Mouse (Mus musculus): ENCODE results near the gene Gm5244. TPM values are rescaled to one million over a fixed set of nuclear protein-coding genes. Genes with fewer than 3 reads are reported as not detected.

The Gm5244 gene
- 12.2 and 13.8 TPM in 2 replicates for polyA plus RNA-seq (2011; ENCODE audit: insufficient read depth, insufficient read length, low read depth, missing spikeins)

- TF ChIP-seq CTCF (IDR thresholded peaks at IDR 0.05; ENCODE audit: low read depth, low read length) (no peak), POLR2A (IDR thresholded peaks at IDR 0.05; ENCODE audit: insufficient read depth, low read length) (no peak), EP300 (IDR thresholded peaks at IDR 0.05; ENCODE audit: insufficient read depth, low read depth, low read length) (no peak)
- H3K9ac ChIP-seq (ENCODE audit: low read depth, poor library complexity, severe bottlenecking) = no peak within 1 kb of the TSS
- no peak within 1 kb of the TSS for H3K27ac ChIP-seq (ENCODE audit: insufficient read depth, low read length)
- H3K9me3 ChIP-seq (replicated peaks; ENCODE audit: control insufficient read depth, insufficient read depth, low read length, poor library complexity, severe bottlenecking) = no peaks in the 10 kb centered on the region
- H3K4me3 ChIP-seq (ENCODE audit: low read depth, low read length) = no peak within 1 kb of the TSS
- H3K27me3 ChIP-seq (ENCODE audit: control insufficient read depth, insufficient read depth, low read length, poor library complexity, severe bottlenecking) = no peaks in the 10 kb centered on the region
- H3K4me1 ChIP-seq (ENCODE audit: control insufficient read depth, insufficient read depth, low read length) = no peaks in the 10 kb centered on the region
- no peaks in the 10 kb centered on the region for H3K36me3 ChIP-seq (ENCODE audit: control insufficient read depth, insufficient read depth, low read length, poor library complexity, severe bottlenecking)
Measured at GRCm38 (mm10) chr19:12846382-12846781, at the start of gene Gm5244. Gm5244 (plus strand) TSS chr19:12846682.

GRCm38 (mm10) chr19:12797071-12797470, 49.4 kb upstream of the Gm5244 start:
- H3K4me1 ChIP-seq (ENCODE audit: control insufficient read depth, insufficient read depth, low read length) = no peaks in the 10 kb centered on the region
- H3K36me3 ChIP-seq (ENCODE audit: control insufficient read depth, insufficient read depth, low read length, poor library complexity, severe bottlenecking) = no peaks in the 10 kb centered on the region
- peak overlapping the region; percentile 87 for H3K9ac ChIP-seq (ENCODE audit: low read depth, poor library complexity, severe bottlenecking)
- peak overlapping the region; percentile 98; the same call in 1 of the 2 replicates for H3K4me3 ChIP-seq (ENCODE audit: low read depth, low read length)
- peak overlapping the region; percentile 94 for H3K27ac ChIP-seq (ENCODE audit: insufficient read depth, low read length)
- TF ChIP-seq POLR2A (IDR thresholded peaks at IDR 0.05; ENCODE audit: insufficient read depth, low read length) (no peak), EP300 (IDR thresholded peaks at IDR 0.05; ENCODE audit: insufficient read depth, low read depth, low read length) (no peak), CTCF (IDR thresholded peaks at IDR 0.05; ENCODE audit: low read depth, low read length) (no peak)
- H3K9me3 ChIP-seq (replicated peaks; ENCODE audit: control insufficient read depth, insufficient read depth, low read length, poor library complexity, severe bottlenecking) = no peaks in the 10 kb centered on the region
- no peaks in the 10 kb centered on the region for H3K27me3 ChIP-seq (ENCODE audit: control insufficient read depth, insufficient read depth, low read length, poor library complexity, severe bottlenecking)

DNA sequence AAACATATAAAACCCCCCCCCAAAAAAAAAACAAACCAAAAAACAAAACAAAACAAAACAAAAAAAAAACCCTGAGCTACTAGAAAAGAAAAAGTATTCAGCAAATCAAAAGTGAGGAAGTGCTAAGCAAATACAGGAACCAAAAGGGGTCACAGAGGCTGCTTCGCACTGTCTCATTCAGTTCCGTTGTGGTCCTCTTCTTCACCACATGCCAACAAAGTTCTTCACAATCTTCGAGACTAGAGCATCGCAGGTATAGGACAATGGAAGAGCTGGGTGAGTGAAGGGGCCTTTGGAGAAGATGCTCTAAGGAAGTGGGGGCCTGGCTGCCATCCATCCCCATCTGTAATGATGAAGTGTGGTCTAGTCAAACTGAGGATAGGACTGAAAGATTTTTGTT, 48.1 kb upstream of the Gm5244 start:
- Histone ChIP-seq H3K36me3 (ENCODE audit: control insufficient read depth, insufficient read depth, low read length, poor library complexity, severe bottlenecking) (no peaks in the 10 kb centered on the region), H3K4me1 (ENCODE audit: control insufficient read depth, insufficient read depth, low read length) (no peaks in the 10 kb centered on the region), H3K9me3 (replicated peaks; ENCODE audit: control insufficient read depth, insufficient read depth, low read length, poor library complexity, severe bottlenecking) (no peaks in the 10 kb centered on the region), H3K27me3 (ENCODE audit: control insufficient read depth, insufficient read depth, low read length, poor library complexity, severe bottlenecking) (no peaks in the 10 kb centered on the region), H3K27ac (ENCODE audit: insufficient read depth, low read length) (no peak overlapping the region), H3K4me3 (ENCODE audit: low read depth, low read length) (no peak overlapping the region), H3K9ac (ENCODE audit: low read depth, poor library complexity, severe bottlenecking) (no peak overlapping the region)
- TF ChIP-seq POLR2A (IDR thresholded peaks at IDR 0.05; ENCODE audit: insufficient read depth, low read length) (no peak), CTCF (IDR thresholded peaks at IDR 0.05; ENCODE audit: low read depth, low read length) (no peak), EP300 (IDR thresholded peaks at IDR 0.05; ENCODE audit: insufficient read depth, low read depth, low read length) (no peak)

- Histone ChIP-seq H3K36me3 (ENCODE audit: control insufficient read depth, insufficient read depth, low read length, poor library complexity, severe bottlenecking) (no peaks in the 10 kb centered on the region), H3K27me3 (ENCODE audit: control insufficient read depth, insufficient read depth, low read length, poor library complexity, severe bottlenecking) (no peaks in the 10 kb centered on the region), H3K4me1 (ENCODE audit: control insufficient read depth, insufficient read depth, low read length) (no peaks in the 10 kb centered on the region), H3K9me3 (replicated peaks; ENCODE audit: control insufficient read depth, insufficient read depth, low read length, poor library complexity, severe bottlenecking) (no peaks in the 10 kb centered on the region), H3K4me3 (ENCODE audit: low read depth, low read length) (no peak overlapping the region), H3K9ac (ENCODE audit: low read depth, poor library complexity, severe bottlenecking) (no peak overlapping the region), H3K27ac (ENCODE audit: insufficient read depth, low read length) (no peak overlapping the region)
- TF ChIP-seq POLR2A (IDR thresholded peaks at IDR 0.05; ENCODE audit: insufficient read depth, low read length) (no peak), CTCF (IDR thresholded peaks at IDR 0.05; ENCODE audit: low read depth, low read length) (no peak), EP300 (IDR thresholded peaks at IDR 0.05; ENCODE audit: insufficient read depth, low read depth, low read length) (no peak)
Measured at GRCm38 (mm10) chr19:12799081-12799480, 47.4 kb upstream of the Gm5244 start.

GRCm38 (mm10) chr19:12800621-12801020, 45.9 kb upstream of the Gm5244 start:
- no peak overlapping the region for H3K4me3 ChIP-seq (ENCODE audit: low read depth, low read length)
- H3K36me3 ChIP-seq (ENCODE audit: control insufficient read depth, insufficient read depth, low read length, poor library complexity, severe bottlenecking) = no peaks in the 10 kb centered on the region
- no peak overlapping the region for H3K9ac ChIP-seq (ENCODE audit: low read depth, poor library complexity, severe bottlenecking)
- TF ChIP-seq EP300 (IDR thresholded peaks at IDR 0.05; ENCODE audit: insufficient read depth, low read depth, low read length) (no peak), CTCF (IDR thresholded peaks at IDR 0.05; ENCODE audit: low read depth, low read length) (no peak), POLR2A (IDR thresholded peaks at IDR 0.05; ENCODE audit: insufficient read depth, low read length) (no peak)
- no peaks in the 10 kb centered on the region for H3K9me3 ChIP-seq (replicated peaks; ENCODE audit: control insufficient read depth, insufficient read depth, low read length, poor library complexity, severe bottlenecking)
- H3K27me3 ChIP-seq (ENCODE audit: control insufficient read depth, insufficient read depth, low read length, poor library complexity, severe bottlenecking) = no peaks in the 10 kb centered on the region
- no peak overlapping the region for H3K27ac ChIP-seq (ENCODE audit: insufficient read depth, low read length)
- H3K4me1 ChIP-seq (ENCODE audit: control insufficient read depth, insufficient read depth, low read length) = no peaks in the 10 kb centered on the region

GRCm38 (mm10) chr19:12801046-12801445, 45.4 kb upstream of the Gm5244 start:
- Histone ChIP-seq H3K27ac (ENCODE audit: insufficient read depth, low read length) (no peak overlapping the region), H3K27me3 (ENCODE audit: control insufficient read depth, insufficient read depth, low read length, poor library complexity, severe bottlenecking) (no peaks in the 10 kb centered on the region), H3K9ac (ENCODE audit: low read depth, poor library complexity, severe bottlenecking) (no peak overlapping the region), H3K36me3 (ENCODE audit: control insufficient read depth, insufficient read depth, low read length, poor library complexity, severe bottlenecking) (no peaks in the 10 kb centered on the region), H3K9me3 (replicated peaks; ENCODE audit: control insufficient read depth, insufficient read depth, low read length, poor library complexity, severe bottlenecking) (no peaks in the 10 kb centered on the region), H3K4me3 (ENCODE audit: low read depth, low read length) (no peak overlapping the region), H3K4me1 (ENCODE audit: control insufficient read depth, insufficient read depth, low read length) (no peaks in the 10 kb centered on the region)
- no peak for TF ChIP-seq POLR2A (IDR thresholded peaks at IDR 0.05; ENCODE audit: insufficient read depth, low read length)
- TF ChIP-seq EP300 (IDR thresholded peaks at IDR 0.05; ENCODE audit: insufficient read depth, low read depth, low read length) = no peak
- TF ChIP-seq CTCF (IDR thresholded peaks at IDR 0.05; ENCODE audit: low read depth, low read length) = no peak

Data from ES-Bruce4 (cell line).